Mouse (Mus musculus): ENCODE data around the gene Usp2. TPM values are rescaled to one million over a fixed set of nuclear protein-coding genes. Genes with fewer than 3 reads are reported as not detected.
A peak's percentile ranks its signal among the peaks of the same experiment; 100 is the strongest.

Gene Usp2
- polyA plus RNA-seq, 1 experiment, result not detected

DNA sequence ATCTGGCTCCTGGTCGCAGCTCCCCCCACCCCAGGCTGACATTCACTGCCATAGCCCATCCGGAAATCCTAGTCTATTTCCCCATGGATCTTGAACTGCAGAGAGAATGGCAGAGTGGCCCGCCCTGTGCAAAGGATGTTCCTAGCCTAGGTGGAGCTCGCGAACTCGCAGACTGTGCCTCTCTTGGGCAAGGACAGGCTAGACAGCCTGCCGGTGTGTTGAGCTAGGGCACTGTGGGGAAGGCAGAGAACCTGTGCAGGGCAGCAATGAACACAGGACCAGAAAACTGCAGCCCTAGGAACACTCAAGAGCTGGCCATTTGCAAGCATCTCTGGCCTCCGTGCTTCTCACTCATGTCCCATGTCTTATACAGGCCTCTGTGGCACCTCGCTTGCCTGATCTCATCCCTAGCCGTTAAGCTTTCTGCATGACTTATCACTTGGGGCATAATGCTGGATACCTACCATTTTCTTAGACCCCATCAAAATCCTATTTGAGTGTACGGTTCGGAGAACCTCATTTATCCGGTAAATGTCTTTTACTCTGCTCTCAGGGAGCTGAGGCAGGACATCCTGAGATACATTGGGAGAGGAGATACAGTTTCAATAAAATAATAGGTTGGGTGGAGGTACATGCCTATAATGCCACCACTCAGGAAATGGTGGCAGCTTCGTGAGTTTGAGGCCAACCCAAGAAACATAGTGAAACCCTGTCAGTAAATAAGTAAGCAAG lies 22.2 kb upstream of the Usp2 start:
- peak overlapping the region; percentile 34 for H3K4me3 ChIP-seq (ENCODE audit: insufficient read depth, low read depth, low read length)
- no peak overlapping the region for H3K27ac ChIP-seq (ENCODE audit: insufficient read depth, low read depth, low read length)
- TF ChIP-seq POLR2A (IDR thresholded peaks at IDR 0.05; ENCODE audit: insufficient read depth, low read depth, low read length) (no peak), CTCF (IDR thresholded peaks at IDR 0.05; ENCODE audit: insufficient read depth, low read depth, low read length) (no peak)
- 54% methylated on average over 14 of the region's 14 CpGs for WGBS
- peaks cover 41% of the 10 kb centered on the region for H3K4me1 ChIP-seq (ENCODE audit: control insufficient read depth, insufficient read depth, low read length)

DNA sequence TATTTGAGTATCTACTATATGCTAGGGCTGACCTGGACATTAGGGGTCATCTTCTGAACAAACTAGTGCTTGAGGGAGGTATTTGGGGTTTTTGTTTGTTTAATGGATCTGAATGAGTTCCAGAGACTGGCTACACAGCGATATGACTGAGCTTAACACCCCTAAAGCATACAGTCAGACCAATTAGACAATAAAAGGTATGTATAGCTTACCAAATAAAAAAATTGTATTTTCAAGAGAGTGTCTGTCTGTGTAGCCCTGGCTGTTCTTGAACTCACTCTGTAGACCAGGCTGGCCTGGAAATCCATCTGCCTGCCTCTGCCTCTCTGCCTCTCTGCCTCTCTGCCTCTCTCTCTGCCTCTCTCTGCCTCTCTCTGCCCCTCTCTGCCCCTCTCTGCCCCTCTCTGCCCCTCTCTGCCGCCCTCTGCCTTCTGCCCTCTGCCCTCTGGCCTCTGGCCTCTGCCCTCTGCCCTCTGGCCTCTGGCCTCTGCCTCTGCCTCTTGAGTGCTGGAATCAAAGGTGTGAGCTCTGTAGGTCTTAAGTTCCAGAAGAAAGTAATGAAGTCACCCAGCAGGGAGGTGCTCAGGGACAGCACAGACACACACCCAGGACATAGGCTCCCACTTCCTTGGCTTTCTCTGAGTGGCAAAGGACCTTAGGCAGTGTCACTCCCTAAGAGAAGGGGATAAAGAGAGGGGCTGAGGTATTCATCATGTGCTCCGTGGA lies 21.5 kb upstream of the Usp2 start:
- Histone ChIP-seq H3K4me3 (ENCODE audit: insufficient read depth, low read depth, low read length) (no peak overlapping the region), H3K27ac (ENCODE audit: insufficient read depth, low read depth, low read length) (no peak overlapping the region), H3K4me1 (ENCODE audit: control insufficient read depth, insufficient read depth, low read length) (peaks cover 41% of the 10 kb centered on the region)
- TF ChIP-seq POLR2A (IDR thresholded peaks at IDR 0.05; ENCODE audit: insufficient read depth, low read depth, low read length) (no peak), CTCF (IDR thresholded peaks at IDR 0.05; ENCODE audit: insufficient read depth, low read depth, low read length) (no peak)
- 83% methylated on average over 3 of the region's 3 CpGs for WGBS

DNA sequence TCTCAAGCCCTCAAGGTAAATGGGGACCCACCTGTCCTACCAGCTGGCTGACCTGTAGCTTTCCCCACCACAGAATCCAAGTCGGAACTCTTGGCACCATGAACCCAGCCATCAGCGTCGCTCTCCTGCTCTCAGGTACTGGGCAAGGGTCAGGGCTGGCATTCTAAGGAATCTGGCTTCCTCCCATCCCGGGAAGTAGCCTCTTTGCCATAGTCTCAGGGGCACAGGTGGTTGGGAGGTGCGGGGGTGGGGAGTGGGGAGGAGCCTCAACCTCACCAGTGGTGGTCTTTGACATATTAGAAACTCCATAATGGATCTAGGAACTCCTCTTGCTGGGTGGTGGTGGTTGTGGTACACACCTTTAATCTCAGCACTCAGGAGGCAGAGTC lies 20.9 kb upstream of the Usp2 start:
- Histone ChIP-seq H3K4me1 (ENCODE audit: control insufficient read depth, insufficient read depth, low read length) (peaks cover 39% of the 10 kb centered on the region), H3K4me3 (ENCODE audit: insufficient read depth, low read depth, low read length) (no peak overlapping the region), H3K27ac (ENCODE audit: insufficient read depth, low read depth, low read length) (no peak overlapping the region)
- 87% methylated on average over 5 of the region's 5 CpGs for WGBS
- TF ChIP-seq CTCF (IDR thresholded peaks at IDR 0.05; ENCODE audit: insufficient read depth, low read depth, low read length) (no peak), POLR2A (IDR thresholded peaks at IDR 0.05; ENCODE audit: insufficient read depth, low read depth, low read length) (no peak)

DNA sequence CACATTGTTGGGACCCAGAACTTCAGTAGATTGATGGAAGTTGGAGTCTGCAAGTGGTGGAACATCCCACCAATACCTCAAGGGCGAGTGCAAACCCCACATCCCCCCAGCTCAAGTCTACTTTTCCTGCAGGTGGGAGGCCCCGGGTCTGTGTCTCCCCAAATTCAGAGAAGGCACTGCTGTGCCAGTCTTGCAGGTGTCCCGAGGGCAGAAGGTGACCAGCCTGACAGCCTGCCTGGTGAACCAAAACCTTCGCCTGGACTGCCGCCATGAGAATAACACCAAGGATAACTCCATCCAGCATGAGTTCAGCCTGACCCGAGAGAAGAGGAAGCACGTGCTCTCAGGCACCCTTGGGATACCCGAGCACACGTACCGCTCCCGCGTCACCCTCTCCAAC lies 20.4 kb upstream of the Usp2 start:
- Histone ChIP-seq H3K4me1 (ENCODE audit: control insufficient read depth, insufficient read depth, low read length) (peaks cover 36% of the 10 kb centered on the region), H3K4me3 (ENCODE audit: insufficient read depth, low read depth, low read length) (no peak overlapping the region), H3K27ac (ENCODE audit: insufficient read depth, low read depth, low read length) (no peak overlapping the region)
- 90% methylated on average over 12 of the region's 12 CpGs for WGBS
- TF ChIP-seq POLR2A (IDR thresholded peaks at IDR 0.05; ENCODE audit: insufficient read depth, low read depth, low read length) (no peak), CTCF (IDR thresholded peaks at IDR 0.05; ENCODE audit: insufficient read depth, low read depth, low read length) (no peak)

DNA sequence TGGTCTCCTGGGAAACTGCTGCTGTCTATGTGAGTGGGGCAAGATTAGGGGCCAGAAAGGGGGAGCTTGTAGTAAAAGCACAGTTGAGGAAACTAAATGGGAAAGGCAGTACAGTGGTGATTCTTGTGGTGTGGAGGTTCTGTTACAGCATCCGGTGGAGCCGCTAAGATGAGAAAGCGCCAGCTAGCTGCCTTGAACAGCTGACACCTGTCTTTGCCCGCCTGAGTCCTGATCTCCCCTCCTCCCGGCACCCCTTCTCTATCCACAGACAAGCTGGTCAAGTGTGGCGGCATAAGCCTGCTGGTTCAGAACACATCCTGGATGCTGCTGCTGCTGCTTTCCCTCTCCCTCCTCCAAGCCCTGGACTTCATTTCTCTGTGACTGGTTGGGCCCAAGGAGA lies 19.8 kb upstream of the Usp2 start:
- Histone ChIP-seq H3K4me3 (ENCODE audit: insufficient read depth, low read depth, low read length) (no peak overlapping the region), H3K27ac (ENCODE audit: insufficient read depth, low read depth, low read length) (no peak overlapping the region), H3K4me1 (ENCODE audit: control insufficient read depth, insufficient read depth, low read length) (peaks cover 36% of the 10 kb centered on the region)
- 76% methylated on average over 6 of the region's 6 CpGs for WGBS
- TF ChIP-seq CTCF (IDR thresholded peaks at IDR 0.05; ENCODE audit: insufficient read depth, low read depth, low read length) (no peak), POLR2A (IDR thresholded peaks at IDR 0.05; ENCODE audit: insufficient read depth, low read depth, low read length) (no peak)

DNA sequence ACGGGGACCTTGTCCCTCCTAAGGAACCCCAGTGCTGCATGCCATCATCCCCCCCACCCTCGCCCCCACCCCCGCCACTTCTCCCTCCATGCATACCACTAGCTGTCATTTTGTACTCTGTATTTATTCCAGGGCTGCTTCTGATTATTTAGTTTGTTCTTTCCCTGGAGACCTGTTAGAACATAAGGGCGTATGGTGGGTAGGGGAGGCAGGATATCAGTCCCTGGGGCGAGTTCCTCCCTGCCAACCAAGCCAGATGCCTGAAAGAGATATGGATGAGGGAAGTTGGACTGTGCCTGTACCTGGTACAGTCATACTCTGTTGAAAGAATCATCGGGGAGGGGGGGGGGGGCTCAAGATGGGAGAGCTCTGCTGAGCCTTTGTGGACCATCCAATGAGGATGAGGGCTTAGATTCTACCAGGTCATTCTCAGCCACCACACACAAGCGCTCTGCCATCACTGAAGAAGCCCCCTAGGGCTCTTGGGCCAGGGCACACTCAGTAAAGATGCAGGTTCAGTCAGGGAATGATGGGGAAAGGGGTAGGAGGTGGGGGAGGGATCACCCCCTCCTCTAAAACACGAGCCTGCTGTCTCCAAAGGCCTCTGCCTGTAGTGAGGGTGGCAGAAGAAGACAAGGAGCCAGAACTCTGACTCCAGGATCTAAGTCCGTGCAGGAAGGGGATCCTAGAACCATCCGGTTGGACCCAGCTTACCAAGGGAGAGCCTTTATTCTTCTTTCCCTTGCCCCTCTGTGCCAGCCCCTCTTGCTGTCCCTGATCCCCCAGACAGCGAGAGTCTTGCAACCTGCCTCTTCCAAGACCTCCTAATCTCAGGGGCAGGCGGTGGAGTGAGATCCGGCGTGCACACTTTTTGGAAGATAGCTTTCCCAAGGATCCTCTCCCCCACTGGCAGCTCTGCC lies 19.0 kb upstream of the Usp2 start:
- Histone ChIP-seq H3K27ac (ENCODE audit: insufficient read depth, low read depth, low read length) (peak overlapping the region; percentile 4; the same call in 1 of the 2 replicates), H3K4me3 (ENCODE audit: insufficient read depth, low read depth, low read length) (no peak overlapping the region), H3K4me1 (ENCODE audit: control insufficient read depth, insufficient read depth, low read length) (peaks cover 34% of the 10 kb centered on the region)
- WGBS, result 82% methylated on average over 14 of the region's 14 CpGs
- no peak for TF ChIP-seq CTCF (IDR thresholded peaks at IDR 0.05; ENCODE audit: insufficient read depth, low read depth, low read length)
- no peak for TF ChIP-seq POLR2A (IDR thresholded peaks at IDR 0.05; ENCODE audit: insufficient read depth, low read depth, low read length)

DNA sequence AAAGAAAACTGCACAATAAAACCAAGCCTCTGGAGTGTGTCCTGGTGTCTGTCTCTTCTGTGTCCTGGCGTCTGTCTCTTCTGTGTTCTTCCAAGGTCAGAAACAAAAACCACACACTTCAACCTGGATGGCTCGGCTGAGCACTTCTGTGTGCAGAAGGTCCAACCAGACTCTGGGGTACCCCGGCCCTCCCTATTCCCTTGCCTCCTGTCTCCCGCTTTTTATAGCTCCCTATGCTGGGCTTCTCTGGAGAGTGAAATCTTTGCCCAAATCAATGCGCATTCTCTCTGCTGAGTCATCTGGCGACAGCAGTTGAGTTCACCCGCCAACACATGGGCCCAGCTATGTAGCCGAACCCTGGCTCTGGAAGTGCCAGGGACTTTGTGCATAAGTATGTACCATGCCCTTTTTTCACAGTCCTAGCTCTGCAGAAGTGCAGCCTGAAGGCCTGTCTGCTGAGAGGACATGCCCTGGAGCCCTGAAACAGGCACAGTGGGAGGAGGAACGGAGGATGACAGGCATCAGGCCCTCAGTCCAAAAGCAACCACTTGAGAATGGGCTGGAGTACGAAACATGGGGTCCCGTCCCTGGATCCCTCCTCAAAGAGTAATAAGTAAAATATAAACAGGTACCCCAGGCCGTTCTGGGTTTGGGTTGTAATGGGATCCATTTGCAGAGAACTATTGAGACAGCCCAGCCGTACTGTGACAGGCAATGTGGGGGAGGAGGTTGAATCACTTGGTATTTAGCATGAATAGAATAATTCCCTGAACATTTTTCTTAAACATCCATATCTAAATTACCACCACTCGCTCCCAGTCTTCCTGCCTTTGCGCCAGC lies 18.1 kb upstream of the Usp2 start:
- Histone ChIP-seq H3K27ac (ENCODE audit: insufficient read depth, low read depth, low read length) (0 out of 2 replicates have a peak overlapping the region, but pooled peaks have one; percentile 4), H3K4me1 (ENCODE audit: control insufficient read depth, insufficient read depth, low read length) (peaks cover 25% of the 10 kb centered on the region), H3K4me3 (ENCODE audit: insufficient read depth, low read depth, low read length) (no peak overlapping the region)
- 61% methylated on average over 15 of the region's 15 CpGs for WGBS
- no peak for TF ChIP-seq POLR2A (IDR thresholded peaks at IDR 0.05; ENCODE audit: insufficient read depth, low read depth, low read length)
- TF ChIP-seq CTCF (IDR thresholded peaks at IDR 0.05; ENCODE audit: insufficient read depth, low read depth, low read length), result no peak

All from olfactory bulb, adult 2 months (tissue).